Mouse (Mus musculus): ENCODE measurements around the gene Tmem274. TPM values are rescaled to one million over a fixed set of nuclear protein-coding genes. Genes with fewer than 3 reads are reported as not detected.

The Tmem274 gene
- polyA plus RNA-seq, 2 experiments from 2014 or later: 0.74 TPM; not detected in 1

GRCm38 (mm10) chr4:149484566-149484965, 7.4 kb downstream of the Tmem274 start:
- ATAC-seq: no peak

- peak; percentile 94 for ATAC-seq
Measured at GRCm38 (mm10) chr4:149485053-149485824, 8.1 kb downstream of the Tmem274 start, which contains the start of the genes Nmnat1 and Lzic. Nmnat1 (minus strand) TSS chr4:149485202. Lzic (plus strand) TSS chr4:149485229.

- peak; percentile 74 for ATAC-seq
Measured at GRCm38 (mm10) chr4:149485825-149486206, 8.6 kb downstream of the Tmem274 start.

- no peak for ATAC-seq
Measured at GRCm38 (mm10) chr4:149487729-149488128, 10.6 kb downstream of the Tmem274 start.

- ATAC-seq: no peak
Measured at GRCm38 (mm10) chr4:149489415-149490240, 12.4 kb downstream of the Tmem274 start.

GRCm38 (mm10) chr4:149491151-149491550, 14.0 kb downstream of the Tmem274 start:
- ATAC-seq: no peak

GRCm38 (mm10) chr4:149496612-149497011, 19.4 kb downstream of the Tmem274 start:
- ATAC-seq: no peak

- ATAC-seq: no peak
Measured at GRCm38 (mm10) chr4:149498901-149499300, 21.7 kb downstream of the Tmem274 start.

GRCm38 (mm10) chr4:149499790-149500189, 22.6 kb downstream of the Tmem274 start:
- ATAC-seq: no peak

- no peak for ATAC-seq
Measured at GRCm38 (mm10) chr4:149504363-149504762, 27.2 kb downstream of the Tmem274 start.

- no peak for ATAC-seq
Measured at GRCm38 (mm10) chr4:149504858-149505257, 27.7 kb downstream of the Tmem274 start.

- ATAC-seq: no peak
Measured at GRCm38 (mm10) chr4:149505261-149505967, 28.2 kb downstream of the Tmem274 start.

- no peak for ATAC-seq
Measured at GRCm38 (mm10) chr4:149506904-149507303, 29.7 kb downstream of the Tmem274 start.

- no peak for ATAC-seq
Measured at GRCm38 (mm10) chr4:149511221-149511646, 34.1 kb downstream of the Tmem274 start.

GRCm38 (mm10) chr4:149512072-149512471, 34.9 kb downstream of the Tmem274 start:
- no peak for ATAC-seq

- peak; percentile 26 for ATAC-seq
Measured at GRCm38 (mm10) chr4:149515706-149516105, 38.5 kb downstream of the Tmem274 start.

GRCm38 (mm10) chr4:149517868-149518340, 40.7 kb downstream of the Tmem274 start, which contains the start of gene Ctnnbip1:
Ctnnbip1 (plus strand) TSS chr4:149518236.
- peak; percentile 95 for ATAC-seq

GRCm38 (mm10) chr4:149518351-149519220, 41.4 kb downstream of the Tmem274 start:
- ATAC-seq: no peak

- no peak for ATAC-seq
Measured at GRCm38 (mm10) chr4:149521258-149521657, 44.1 kb downstream of the Tmem274 start.

GRCm38 (mm10) chr4:149523961-149524360, 46.8 kb downstream of the Tmem274 start:
- ATAC-seq: no peak

- ATAC-seq: no peak
Measured at GRCm38 (mm10) chr4:149525170-149525569, 48.0 kb downstream of the Tmem274 start.

- no peak for ATAC-seq
Measured at GRCm38 (mm10) chr4:149525811-149526210, 48.6 kb downstream of the Tmem274 start.

Data from activated CD4-positive, CD25-positive, alpha-beta regulatory T cell, adult 4 months (primary cell).